Mouse (Mus musculus) heart, adult 11 months (tissue): Measurements from ENCODE around the gene Atp5k.

Source experiments
- DNase-seq: peaks from one replicate; pipeline ENCODE4 v3.0.0; 2022

Gene Atp5k

GRCm38 (mm10) chr5:108423427-108423826, 10.8 kb downstream of the Atp5k start:
- DNase-seq, result peak; percentile 69

GRCm38 (mm10) chr5:108422741-108423140, 11.5 kb downstream of the Atp5k start:
- peak; percentile 77 for DNase-seq

GRCm38 (mm10) chr5:108414711-108415110, 19.5 kb downstream of the Atp5k start:
- no peak for DNase-seq

- peak; percentile 33 for DNase-seq
Observed at GRCm38 (mm10) chr5:108406977-108407376, 27.3 kb downstream of the Atp5k start.

GRCm38 (mm10) chr5:108405460-108405859, 28.8 kb downstream of the Atp5k start:
- DNase-seq, result peak; percentile 54

- peak; percentile 16 for DNase-seq
Observed at GRCm38 (mm10) chr5:108403453-108403852, 30.8 kb downstream of the Atp5k start.

GRCm38 (mm10) chr5:108389744-108390143, 44.5 kb downstream of the Atp5k start:
- peak; percentile 33 for DNase-seq

- peak; percentile 76 for DNase-seq
Observed at GRCm38 (mm10) chr5:108388201-108388600, 46.0 kb downstream of the Atp5k start, which contains the start of gene Pde6b. Gene Pde6b (plus strand): TSS chr5:108388391.

GRCm38 (mm10) chr5:108386449-108386848, 47.8 kb downstream of the Atp5k start:
- DNase-seq, result no peak

- no peak for DNase-seq
Observed at GRCm38 (mm10) chr5:108385632-108386031, 48.6 kb downstream of the Atp5k start.
